Mouse (Mus musculus) forebrain, embryonic 15.5 days (tissue): ENCODE data around the gene St13. TPM values are rescaled to one million over a fixed set of nuclear protein-coding genes. Genes with fewer than 3 reads are reported as not detected.

Experiments used
- ATAC-seq: fragments of 200-750 bp; cut with Nextera tagmentation; replicated peaks from 2 replicates; pipeline ENCODE4 v1.8.0; 2017; ENCODE audit warnings: mild to moderate bottlenecking, moderate TSS enrichment, moderate library complexity
- H3K27ac ChIP-seq: fragments of 300-500 bp; sonication (generic); replicated peaks from 2 replicates; pipeline ENCODE4 v1.5.1; 2015; ENCODE audit warnings: mild to moderate bottlenecking, inconsistent platforms
- H3K27me3 ChIP-seq: fragments of 300-500 bp; sonication (generic); 2 replicates; pipeline ENCODE4 v1.6.1; 2015; ENCODE audit warnings: inconsistent platforms
- H3K36me3 ChIP-seq: fragments of 300-500 bp; sonication (generic); 2 replicates; pipeline ENCODE4 v1.6.1; 2015; ENCODE audit warnings: mild to moderate bottlenecking, inconsistent platforms
- H3K4me1 ChIP-seq: fragments of 300-500 bp; sonication (generic); 2 replicates; pipeline ENCODE4 v1.6.1; 2015; ENCODE audit warnings: inconsistent platforms
- H3K4me2 ChIP-seq: fragments of 300-500 bp; sonication (generic); replicated peaks from 2 replicates; pipeline ENCODE4 v1.6.1; 2015; ENCODE audit warnings: mild to moderate bottlenecking, inconsistent platforms
- H3K4me3 ChIP-seq: fragments of 300-500 bp; sonication (generic); 2 replicates; pipeline ENCODE4 v1.5.1; 2015; ENCODE audit warnings: mild to moderate bottlenecking, inconsistent platforms
- H3K9ac ChIP-seq: fragments of 300-500 bp; sonication (generic); replicated peaks from 2 replicates; pipeline ENCODE4 v1.6.1; 2015; ENCODE audit warnings: mild to moderate bottlenecking, inconsistent platforms
- H3K9me3 ChIP-seq: fragments of 300-500 bp; sonication (generic); 2 replicates; pipeline ENCODE4 v1.6.1; 2016; ENCODE audit warnings: inconsistent platforms
- WGBS: fragments of 180-500 bp; shearing (Covaris S2); methylation state at CpG from one replicate; pipeline ENCODE4 v1.1.7; 2015; ENCODE audit warnings: mixed read lengths; 5-methylcytosine and 5-hydroxymethylcytosine counted together
- polyA plus RNA-seq: library from polyadenylated mRNA; unstranded; fragments of >200 nt; fragmentation: Nextera tagmentation; extraction: Ambion mirVana; gene quantifications from 2 replicates; pipeline ENCODE4 v1.2.1, GENCODE M21; 2015

St13 gene
- polyA plus RNA-seq, 1 experiment from 2014 or later: 207 TPM

GRCm38 (mm10) chr15:81341426-81341825 is 58.5 kb downstream of the St13 start:
- ATAC-seq: no peak
- H3K4me1 ChIP-seq: 0 out of 2 replicates have a peak, but pooled peaks cover 2% of the 10 kb centered on the region
- no peak overlapping the region for H3K9ac ChIP-seq
- no peaks in the 10 kb centered on the region for H3K27me3 ChIP-seq
- H3K27ac ChIP-seq: no peak overlapping the region
- WGBS: 94% methylated on average over 2 of the region's 2 CpGs
- H3K36me3 ChIP-seq: peaks cover 23% of the 10 kb centered on the region
- no peaks in the 10 kb centered on the region for H3K9me3 ChIP-seq
- H3K4me3 ChIP-seq: no peak overlapping the region
- H3K4me2 ChIP-seq: no peak overlapping the region

DNA sequence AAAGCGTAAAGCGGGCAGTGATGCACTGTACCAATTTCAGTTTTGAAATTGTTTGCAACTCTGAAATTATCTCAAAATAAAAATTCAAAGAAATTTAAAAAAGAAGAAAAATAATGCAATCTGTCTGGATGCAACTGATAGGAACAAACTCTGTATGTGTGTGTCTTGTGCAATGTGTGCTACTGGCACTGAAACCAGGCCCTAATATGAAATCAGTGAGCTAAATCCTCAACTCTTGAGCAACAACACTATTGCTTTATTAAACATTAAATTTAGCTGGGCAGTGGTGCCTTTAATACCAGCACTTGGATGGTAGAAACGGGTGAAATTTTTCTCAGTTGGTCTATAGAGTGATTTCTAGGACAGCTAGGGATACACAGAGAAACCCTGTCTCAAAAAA is 60.7 kb downstream of the St13 start:
- peaks cover 31% of the 10 kb centered on the region for H3K36me3 ChIP-seq
- whole genome bisulfite sequencing: 93% methylated on average over 3 of the region's 3 CpGs

GRCm38 (mm10) chr15:81336466-81336865 is 63.4 kb downstream of the St13 start:
- Histone ChIP-seq H3K9ac (no peak overlapping the region), H3K36me3 (peaks cover 52% of the 10 kb centered on the region), H3K27me3 (no peaks in the 10 kb centered on the region), H3K27ac (peak overlapping the region; percentile 37; the same call in 1 of the 2 replicates), H3K4me3 (no peak overlapping the region), H3K4me1 (0 out of 2 replicates have a peak, but pooled peaks cover 2% of the 10 kb centered on the region), H3K4me2 (no peak overlapping the region), H3K9me3 (no peaks in the 10 kb centered on the region)
- no peak for ATAC-seq
- 88% methylated on average over 5 of the region's 5 CpGs for WGBS

More for the DNA sequence above, 60.7 kb downstream of the St13 start:
- H3K4me1 ChIP-seq: 0 out of 2 replicates have a peak, but pooled peaks cover 2% of the 10 kb centered on the region
- no peaks in the 10 kb centered on the region for H3K27me3 ChIP-seq
- H3K4me2 ChIP-seq: no peak overlapping the region
- no peak overlapping the region for H3K9ac ChIP-seq
- H3K27ac ChIP-seq: no peak overlapping the region
- no peak overlapping the region for H3K4me3 ChIP-seq
- H3K9me3 ChIP-seq: no peaks in the 10 kb centered on the region
- no peak for ATAC-seq

GRCm38 (mm10) chr15:81332517-81332916 is 67.4 kb downstream of the St13 start:
- peaks cover 42% of the 10 kb centered on the region for H3K36me3 ChIP-seq
- no peak overlapping the region for H3K4me2 ChIP-seq
- H3K4me1 ChIP-seq: 0 out of 2 replicates have a peak, but pooled peaks cover 2% of the 10 kb centered on the region
- ATAC-seq: no peak
- no peak overlapping the region for H3K27ac ChIP-seq
- H3K27me3 ChIP-seq: no peaks in the 10 kb centered on the region
- no peak overlapping the region for H3K4me3 ChIP-seq
- no peaks in the 10 kb centered on the region for H3K9me3 ChIP-seq
- no peak overlapping the region for H3K9ac ChIP-seq
- WGBS: 94% methylated on average over 4 of the region's 4 CpGs

GRCm38 (mm10) chr15:81330816-81331433 is 69.0 kb downstream of the St13 start:
- no peaks in the 10 kb centered on the region for H3K4me1 ChIP-seq
- no peak for ATAC-seq
- no peak overlapping the region for H3K27ac ChIP-seq
- H3K9ac ChIP-seq: no peak overlapping the region
- no peaks in the 10 kb centered on the region for H3K9me3 ChIP-seq
- H3K27me3 ChIP-seq: no peaks in the 10 kb centered on the region
- no peak overlapping the region for H3K4me2 ChIP-seq
- H3K4me3 ChIP-seq: no peak overlapping the region
- H3K36me3 ChIP-seq: peaks cover 40% of the 10 kb centered on the region
- 57% methylated on average over 3 of the region's 3 CpGs for WGBS

DNA sequence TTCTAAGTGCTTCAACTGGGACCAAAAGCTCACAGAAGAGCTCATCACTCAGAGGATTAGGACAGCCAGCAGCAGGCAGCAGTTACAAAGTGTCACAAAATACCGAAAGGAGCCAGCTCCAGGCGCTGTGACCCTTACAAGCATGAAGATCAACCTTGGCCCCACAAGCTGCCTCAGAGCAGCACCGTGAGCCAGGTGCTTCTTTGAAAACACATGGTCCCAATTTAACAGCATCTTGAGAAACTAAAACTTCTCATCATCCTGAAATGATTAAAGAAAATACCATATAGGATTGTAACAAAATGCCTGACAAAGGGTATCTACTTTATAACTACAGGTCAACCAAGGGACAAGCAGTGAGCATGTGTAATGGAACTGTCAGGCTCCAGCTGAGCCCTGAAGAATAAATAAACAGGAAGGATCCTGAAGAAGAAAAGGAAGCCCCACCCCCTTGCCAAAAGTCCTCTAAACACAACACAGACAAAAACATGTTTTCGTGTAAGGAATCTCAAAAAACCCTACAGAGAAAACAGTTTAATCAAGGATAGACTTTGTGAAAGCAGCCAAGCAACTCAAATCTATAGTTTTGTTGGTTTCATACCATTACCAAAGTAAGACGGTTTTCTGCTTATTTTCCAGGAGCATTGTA is 70.0 kb downstream of the St13 start:
- ATAC-seq: no peak
- no peaks in the 10 kb centered on the region for H3K27me3 ChIP-seq
- no peaks in the 10 kb centered on the region for H3K9me3 ChIP-seq
- H3K4me1 ChIP-seq: no peaks in the 10 kb centered on the region
- H3K36me3 ChIP-seq: peaks cover 42% of the 10 kb centered on the region
- no peak overlapping the region for H3K27ac ChIP-seq
- H3K4me2 ChIP-seq: no peak overlapping the region
- no peak overlapping the region for H3K4me3 ChIP-seq
- no peak overlapping the region for H3K9ac ChIP-seq
- WGBS: 76% methylated on average over 5 of the region's 5 CpGs

- Histone ChIP-seq H3K27me3 (no peaks in the 10 kb centered on the region), H3K36me3 (peaks cover 29% of the 10 kb centered on the region), H3K4me2 (no peak overlapping the region), H3K9ac (no peak overlapping the region), H3K4me1 (no peaks in the 10 kb centered on the region), H3K9me3 (no peaks in the 10 kb centered on the region), H3K4me3 (no peak overlapping the region), H3K27ac (no peak overlapping the region)
- 93% methylated on average over 7 of the region's 7 CpGs for WGBS
- no peak for ATAC-seq
Measured at GRCm38 (mm10) chr15:81327501-81327900, 72.4 kb downstream of the St13 start.

DNA sequence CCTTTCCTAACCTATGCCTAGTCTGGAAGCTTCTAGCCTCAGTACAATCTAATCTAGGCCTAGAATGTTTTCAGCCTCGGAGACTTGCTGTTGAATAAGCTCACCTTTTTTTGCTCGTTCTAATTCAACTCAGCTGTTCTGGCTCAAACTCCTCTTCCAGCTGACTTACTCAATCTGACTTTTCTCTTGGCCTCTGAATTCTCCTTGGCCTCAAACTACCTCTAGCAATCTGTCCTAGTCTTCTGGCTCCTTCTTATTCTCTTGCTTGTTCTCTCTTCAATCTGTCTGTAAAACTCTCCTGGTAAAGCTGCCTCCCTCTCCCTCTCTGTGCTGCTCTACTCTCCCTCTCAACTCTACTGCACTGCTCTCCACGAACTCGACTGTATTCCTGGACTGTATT is 74.9 kb downstream of the St13 start:
- Histone ChIP-seq H3K9ac (no peak overlapping the region), H3K27ac (no peak overlapping the region), H3K4me3 (no peak overlapping the region), H3K9me3 (no peaks in the 10 kb centered on the region), H3K27me3 (no peaks in the 10 kb centered on the region), H3K4me2 (no peak overlapping the region), H3K4me1 (no peaks in the 10 kb centered on the region), H3K36me3 (peaks cover 34% of the 10 kb centered on the region)
- ATAC-seq: no peak
- WGBS: 87% methylated on average over 4 of the region's 4 CpGs

DNA sequence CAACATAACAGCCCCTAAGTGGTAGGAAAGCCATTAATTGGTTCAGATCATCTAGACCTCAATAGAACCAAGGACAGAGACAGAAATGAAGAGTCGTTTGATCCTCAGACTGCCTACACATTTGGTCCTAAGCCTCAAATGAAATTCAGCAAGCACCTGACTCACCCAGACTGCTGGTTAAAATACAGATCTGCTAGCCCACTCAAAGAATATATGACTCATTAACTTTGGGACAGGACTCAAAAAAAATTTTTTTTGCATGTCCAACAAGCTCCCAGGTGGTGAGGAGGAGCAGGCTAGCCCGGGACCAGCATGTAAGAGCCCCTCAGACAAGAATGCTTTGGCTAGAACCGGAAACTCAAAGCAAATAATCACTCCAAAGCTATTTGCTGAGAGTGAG is 79.7 kb downstream of the St13 start:
- ATAC-seq: no peak
- Histone ChIP-seq H3K4me2 (no peak overlapping the region), H3K4me1 (no peaks in the 10 kb centered on the region), H3K9me3 (no peaks in the 10 kb centered on the region), H3K4me3 (no peak overlapping the region), H3K27ac (no peak overlapping the region), H3K36me3 (peaks cover 42% of the 10 kb centered on the region), H3K9ac (no peak overlapping the region), H3K27me3 (no peaks in the 10 kb centered on the region)
- WGBS: 89% methylated on average over 3 of the region's 3 CpGs

DNA sequence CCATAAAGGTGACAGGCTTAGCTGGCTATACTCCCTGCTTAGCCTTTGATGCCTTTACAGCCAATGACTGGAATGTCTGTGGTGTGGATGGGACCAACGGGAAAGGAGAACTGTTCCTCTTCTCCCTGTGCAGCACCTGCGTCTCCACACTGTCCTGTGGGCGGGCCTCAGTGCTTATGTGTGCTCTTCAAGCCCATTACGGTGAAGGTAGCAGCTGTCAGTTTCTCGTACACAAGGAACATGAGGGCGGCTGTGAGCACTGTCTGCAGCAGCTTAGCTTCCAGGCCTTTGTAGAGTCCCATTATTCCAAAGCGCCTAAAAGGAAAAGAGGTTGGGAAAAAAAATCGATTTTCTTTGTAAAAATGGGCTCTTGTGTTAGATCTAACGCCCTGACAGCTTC is 80.4 kb downstream of the St13 start:
- Histone ChIP-seq H3K9ac (no peak overlapping the region), H3K4me1 (no peaks in the 10 kb centered on the region), H3K4me2 (no peak overlapping the region), H3K4me3 (no peak overlapping the region), H3K9me3 (no peaks in the 10 kb centered on the region), H3K36me3 (peaks cover 42% of the 10 kb centered on the region), H3K27me3 (no peaks in the 10 kb centered on the region), H3K27ac (no peak overlapping the region)
- no peak for ATAC-seq
- WGBS: 67% methylated on average over 9 of the region's 9 CpGs

GRCm38 (mm10) chr15:81313928-81314327 is 85.9 kb downstream of the St13 start:
- no peaks in the 10 kb centered on the region for H3K4me1 ChIP-seq

More at GRCm38 (mm10) chr15:81313928-81314327, 85.9 kb downstream of the St13 start:
- no peaks in the 10 kb centered on the region for H3K27me3 ChIP-seq
- H3K9me3 ChIP-seq: no peaks in the 10 kb centered on the region
- H3K27ac ChIP-seq: no peak overlapping the region
- no peak for ATAC-seq
- H3K4me2 ChIP-seq: no peak overlapping the region
- no peak overlapping the region for H3K4me3 ChIP-seq
- peaks cover 13% of the 10 kb centered on the region for H3K36me3 ChIP-seq
- WGBS: 96% methylated on average over 3 of the region's 3 CpGs
- no peak overlapping the region for H3K9ac ChIP-seq
